ENCODE assay signal across 10 mouse cellular contexts in genomic region chr1:89463138-89463537, GRCm38 (mm10). TPM values are rescaled to one million over a fixed set of nuclear protein-coding genes. Genes with fewer than 3 reads are reported as not detected.
DNase-seq lines count a peak whose midpoint lies in the region; ATAC-seq lines count a peak whose summit lies in the region.
"Had no signal": no experiment of that assay in that cellular context is flagged by ENCODE, and none has a peak within 500 bp of the region (broad histone marks: within the 10 kb centered on the region; RNA-seq: fewer than 3 reads in every experiment).

No protein-coding gene starts in this region.

- no peak overlapping the region for H3K9ac ChIP-seq in kidney, embryonic 15.5 days
- H3K9ac ChIP-seq in heart, embryonic 16.5 days (ENCODE audit: low read length) = no peak overlapping the region
- H3K9ac ChIP-seq: hindbrain, embryonic 15.5 days; liver, embryonic 13.5 days had no signal

- H3K4me2 ChIP-seq in kidney, embryonic 15.5 days = no peak overlapping the region
- H3K4me2 ChIP-seq in heart, embryonic 16.5 days (ENCODE audit: low read depth, low read length) = peak overlapping the region; percentile 53
- H3K4me2 ChIP-seq: hindbrain, embryonic 15.5 days; liver, embryonic 13.5 days had no signal

- no peaks in the 10 kb centered on the region for H3K27me3 ChIP-seq in kidney, embryonic 15.5 days
- H3K27me3 ChIP-seq in heart, embryonic 16.5 days (ENCODE audit: control insufficient read depth, insufficient read depth, low read length) = no peaks in the 10 kb centered on the region
- H3K27me3 ChIP-seq: hindbrain, embryonic 15.5 days; liver, embryonic 13.5 days had no signal

- H3K36me3 ChIP-seq in kidney, embryonic 15.5 days = peaks cover 5% of the 10 kb centered on the region; the same call in 1 of the 2 replicates
- peaks cover 2% of the 10 kb centered on the region; the same call in 1 of the 2 replicates for H3K36me3 ChIP-seq in heart, embryonic 16.5 days (ENCODE audit: control insufficient read depth, insufficient read depth)
- H3K36me3 ChIP-seq: hindbrain, embryonic 15.5 days; liver, embryonic 13.5 days had no signal

- peak overlapping the region; percentile 1; the same call in 1 of the 2 replicates for H3K27ac ChIP-seq in kidney, embryonic 15.5 days
- peak overlapping the region; percentile 58 for H3K27ac ChIP-seq in heart, embryonic 16.5 days (ENCODE audit: low read length)
- H3K27ac ChIP-seq: hindbrain, embryonic 15.5 days; liver, embryonic 13.5 days had no signal

- no peak for DNase-seq in kidney, adult 9 months
- peak; percentile 75 for DNase-seq in adrenal gland, postnatal 14 days
- no peak for DNase-seq in layer of hippocampus, adult 9-10 months (ENCODE audit: low spot score)
- DNase-seq in cerebellum, postnatal 4 days (ENCODE audit: low spot score in 2 of 2) = no peak
- no peak for DNase-seq in left cerebral cortex, adult 9 months (ENCODE audit: low spot score in 2 of 2)
- DNase-seq: liver, embryonic 13.5 days had no signal

- H3K4me3 ChIP-seq in kidney, embryonic 15.5 days (replicated peaks) = no peak overlapping the region
- H3K4me3 ChIP-seq in heart, embryonic 16.5 days (ENCODE audit: low read length) = peak overlapping the region; percentile 19; the same call in 1 of the 2 replicates
- H3K4me3 ChIP-seq: hindbrain, embryonic 15.5 days; liver, embryonic 13.5 days had no signal

- ATAC-seq in kidney, embryonic 15.5 days (replicated peaks; ENCODE audit: low FRiP score) = no peak
- ATAC-seq in heart, embryonic 16.5 days (replicated peaks; ENCODE audit: extremely low read depth, insufficient read depth, low FRiP score) = peak; percentile 49; the same call in 1 of the 2 replicates
- ATAC-seq in megakaryocyte, adult 5-6 weeks (ENCODE audit: poor library complexity, severe bottlenecking) = peak; percentile 61

- H3K4me1 ChIP-seq in kidney, embryonic 15.5 days = peaks cover 51% of the 10 kb centered on the region
- H3K4me1 ChIP-seq in heart, embryonic 16.5 days (ENCODE audit: control insufficient read depth, insufficient read depth, low read length) = peaks cover 39% of the 10 kb centered on the region

- H3K9me3 ChIP-seq in kidney, embryonic 15.5 days (replicated peaks) = 0 out of 2 replicates have a peak, but pooled peaks cover 5% of the 10 kb centered on the region
- H3K9me3 ChIP-seq in heart, embryonic 16.5 days (replicated peaks; ENCODE audit: control insufficient read depth, low read length) = peaks cover 5% of the 10 kb centered on the region; the same call in 1 of the 2 replicates
- H3K9me3 ChIP-seq: hindbrain, embryonic 15.5 days; liver, embryonic 13.5 days had no signal

- 33% methylated on average over 8 of the region's 8 CpGs for WGBS in kidney, embryonic 15.5 days
- 12% methylated on average over 8 of the region's 8 CpGs for WGBS in heart, embryonic 16.5 days

RNA-seq across cellular contexts. Expression of gene Agap1, which starts 8.5 kb away (rescaled TPM):
- 10.8 and 11.3 TPM in 2 replicates for polyA plus RNA-seq in kidney, embryonic 15.5 days (2015; fragmentation: Nextera tagmentation; extraction: Ambion mirVana)
- total RNA-seq in adrenal gland, postnatal 14 days (2021) = 56.2 and 57.6 TPM in 2 replicates
- 6.2 and 7.1 TPM in 2 replicates for polyA plus RNA-seq in heart, embryonic 16.5 days (2015; fragmentation: Nextera tagmentation; extraction: Ambion mirVana)
- 7.9 and 9.1 TPM in 2 replicates for total RNA-seq in megakaryocyte, adult 5-6 weeks (2015)
- 4.0 and 8.1 TPM in 2 replicates for total RNA-seq in megakaryocyte, adult 5-6 weeks (2017)
